Mouse (Mus musculus) thymus, postnatal 10 days (tissue): ENCODE measurements around the gene Smo.

Source experiments
- DNase-seq, 2 experiments: peaks; one replicate each; pipeline ENCODE4 v3.0.0; 2021; ENCODE audit warnings: low spot score in 2 of 2

The Smo gene

DNA sequence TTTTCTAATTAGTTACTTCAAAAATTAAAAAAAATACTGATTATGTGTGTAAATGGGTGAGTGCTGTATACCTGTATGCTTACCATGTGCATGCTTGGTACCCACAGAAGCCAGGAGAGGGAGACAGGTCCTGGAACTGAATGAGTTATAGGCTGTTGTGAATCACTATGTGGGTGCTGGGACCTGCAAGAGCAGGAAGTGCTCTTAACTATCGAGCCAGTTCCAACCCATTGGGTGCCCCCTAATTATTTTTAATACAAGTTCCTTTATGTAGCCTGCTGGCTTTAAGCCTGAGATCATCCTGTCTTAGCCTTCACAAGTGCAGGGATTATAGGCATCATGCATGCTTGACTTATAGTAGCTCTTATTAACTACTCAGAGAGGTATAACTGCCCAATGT lies 38.9 kb downstream of the Smo start:
- no peak for DNase-seq

DNA sequence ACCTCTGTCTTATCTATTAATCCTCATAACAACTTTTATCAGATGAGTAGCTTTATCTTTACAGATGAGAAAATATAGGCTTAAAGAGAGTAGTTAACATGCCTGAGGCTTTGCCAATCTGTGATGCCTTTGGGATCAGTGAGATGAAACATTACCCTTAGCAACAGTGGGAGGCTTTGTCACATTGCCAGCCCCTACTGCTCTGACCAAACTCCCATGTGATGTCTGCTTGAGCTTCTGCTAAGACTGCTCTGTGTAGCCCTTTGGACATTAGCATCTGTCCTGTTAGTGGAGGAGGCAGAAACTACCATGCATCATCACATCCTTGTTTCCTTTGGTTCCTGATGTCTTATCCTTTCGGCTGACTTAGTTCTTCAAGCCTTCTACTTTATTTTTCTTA lies 40.3 kb downstream of the Smo start:
- no peak for DNase-seq

DNA sequence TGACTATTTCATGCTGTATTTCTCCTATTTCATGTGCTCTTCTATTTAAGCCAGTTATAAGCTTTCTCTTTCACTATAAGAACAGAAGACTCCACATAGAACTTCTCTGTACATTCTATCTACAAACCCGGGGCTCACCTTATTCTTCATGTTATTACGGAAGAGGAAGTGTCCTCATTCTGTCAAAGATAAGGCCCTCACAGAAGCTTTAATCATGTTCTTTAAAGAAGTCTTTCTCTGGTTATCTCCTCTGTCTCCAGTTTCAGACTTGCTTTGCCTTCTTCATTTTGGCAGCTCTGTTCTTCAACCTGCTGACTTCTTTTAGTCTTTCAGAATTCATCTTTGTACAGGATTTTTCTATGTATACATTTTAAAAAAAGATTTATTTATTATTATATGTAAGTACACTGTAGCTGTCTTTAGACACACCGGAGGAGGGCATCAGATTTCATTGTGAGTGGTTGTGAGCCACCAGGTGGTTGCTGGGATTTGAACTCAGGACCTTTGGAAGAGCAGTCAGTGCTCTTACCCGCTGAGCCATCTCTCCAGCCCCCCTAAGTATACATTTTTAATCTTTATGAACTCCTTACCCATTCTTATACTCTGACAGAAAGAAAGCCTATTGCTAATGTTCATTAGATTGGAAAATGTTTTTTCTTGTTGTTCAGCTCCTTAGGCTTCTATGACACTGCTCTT lies 41.4 kb downstream of the Smo start:
- DNase-seq, result no peak

DNA sequence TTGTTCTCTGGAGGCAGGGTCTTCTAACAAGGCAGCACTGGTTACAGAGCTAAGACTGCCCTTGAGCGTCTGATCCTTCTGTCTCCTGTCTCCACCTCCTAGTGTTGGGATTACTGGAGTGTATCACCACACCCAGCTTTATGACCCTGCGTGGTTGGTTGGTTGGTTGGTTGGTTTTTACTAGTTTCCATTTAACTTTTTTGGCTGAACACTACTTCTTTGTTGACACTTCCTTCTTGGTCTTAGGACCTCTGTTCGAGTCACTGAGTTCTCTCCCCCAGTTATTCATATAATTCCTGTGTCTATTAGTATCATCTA lies 41.9 kb downstream of the Smo start:
- no peak for DNase-seq

DNA sequence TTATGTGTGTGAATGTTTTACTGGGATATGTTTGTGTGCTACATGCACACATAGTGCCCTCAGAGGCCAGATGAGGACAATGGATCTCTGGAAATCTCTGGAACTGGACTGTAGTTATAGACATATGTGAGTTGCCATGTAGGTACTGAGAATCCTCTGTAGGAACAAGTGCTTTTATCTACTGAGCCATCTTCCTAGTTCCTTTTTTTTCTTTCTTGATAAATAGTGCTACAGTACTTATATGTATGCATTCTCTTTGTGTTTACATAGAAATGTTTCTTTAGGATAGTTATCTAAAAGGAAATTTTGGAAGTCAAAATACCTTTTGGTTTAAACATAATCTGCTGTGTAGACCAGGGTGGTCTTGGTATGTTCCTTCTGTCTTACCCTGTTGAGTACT lies 44.8 kb downstream of the Smo start:
- DNase-seq, result no peak

DNA sequence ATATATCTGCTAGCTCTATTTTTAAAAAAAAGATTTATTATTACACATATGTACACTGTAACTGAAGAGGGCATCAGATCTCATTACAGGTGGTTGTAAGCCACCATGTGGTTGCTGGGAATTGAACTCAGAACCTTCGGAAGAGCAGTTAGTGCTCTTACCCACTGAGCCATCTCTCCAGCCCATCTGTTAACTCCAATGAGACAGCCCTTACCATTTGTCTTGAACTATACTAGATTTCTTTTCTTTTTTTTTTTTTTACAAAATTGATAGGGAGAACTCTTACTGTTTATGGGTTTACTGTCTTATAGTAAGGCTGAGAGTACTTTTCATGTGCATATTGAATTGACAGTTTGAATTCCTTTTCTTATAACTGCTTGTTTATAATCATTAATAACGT lies 45.3 kb downstream of the Smo start:
- DNase-seq, result no peak

DNA sequence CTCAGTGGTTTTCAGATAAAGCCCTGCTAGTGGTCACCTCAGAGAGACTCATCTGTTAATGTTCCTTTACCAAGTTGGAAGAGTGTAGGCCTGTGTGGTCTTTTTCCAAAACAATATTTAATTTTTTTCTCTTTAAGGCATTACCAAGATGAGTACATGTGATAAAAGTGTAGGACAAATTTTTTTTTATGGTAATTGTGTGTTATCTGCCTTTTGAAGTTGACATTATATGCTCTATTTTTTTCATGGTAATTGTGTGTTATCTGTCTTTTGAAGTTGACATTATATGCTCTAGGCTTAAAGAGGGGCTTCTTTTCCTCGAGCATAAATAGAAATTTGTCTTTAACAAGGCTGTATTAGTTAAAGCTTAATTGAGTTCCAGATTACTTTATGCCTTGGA lies 46.9 kb downstream of the Smo start:
- DNase-seq, result no peak

DNA sequence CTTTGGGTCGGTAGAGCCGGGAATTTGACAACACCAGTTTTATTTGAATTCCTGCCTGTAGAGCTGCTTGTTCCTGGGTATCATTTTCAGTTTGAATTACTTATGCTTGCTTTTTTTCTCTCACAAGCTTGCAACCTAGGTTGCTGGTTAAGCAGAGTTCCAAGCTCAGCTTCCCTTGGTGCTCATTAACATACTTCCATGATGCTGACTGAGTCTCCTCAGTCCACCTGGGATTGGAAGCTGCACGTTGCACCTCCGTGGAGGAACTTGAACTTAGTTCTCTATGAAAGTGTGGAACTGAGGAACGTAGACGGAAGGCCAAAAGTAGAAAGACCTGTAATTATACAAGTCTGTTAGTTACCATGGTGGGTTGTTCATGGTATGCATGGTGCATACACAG lies 48.7 kb downstream of the Smo start:
- DNase-seq, result no peak

DNA sequence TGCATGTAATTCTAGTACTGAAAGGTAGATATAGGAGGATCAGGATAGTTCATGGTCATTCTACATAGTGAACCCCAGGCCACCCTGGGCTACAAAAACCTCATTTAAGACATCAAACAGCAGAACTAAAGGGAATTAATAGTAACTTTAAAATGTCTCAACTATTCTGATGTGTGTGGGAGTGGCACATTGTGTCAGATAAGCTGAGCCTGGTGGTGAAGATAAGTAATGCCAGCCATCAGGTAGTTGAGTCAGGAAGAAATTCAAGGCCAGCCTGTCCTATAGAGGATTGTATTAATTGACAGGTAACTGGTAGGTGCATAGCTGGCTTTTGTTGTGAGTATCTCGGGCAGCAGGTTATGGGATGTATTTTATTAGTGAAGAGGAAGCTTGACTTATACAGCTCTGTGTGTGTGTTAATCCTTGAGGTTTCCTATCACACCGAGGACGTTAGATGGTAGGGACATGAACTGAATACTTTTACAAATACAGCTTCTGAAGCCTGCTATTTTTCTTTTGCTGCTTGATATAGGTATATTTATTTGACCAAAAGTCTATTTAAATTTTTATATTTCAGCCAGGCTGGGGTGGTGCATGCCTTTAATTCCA lies 49.2 kb downstream of the Smo start:
- DNase-seq, result no peak

DNA sequence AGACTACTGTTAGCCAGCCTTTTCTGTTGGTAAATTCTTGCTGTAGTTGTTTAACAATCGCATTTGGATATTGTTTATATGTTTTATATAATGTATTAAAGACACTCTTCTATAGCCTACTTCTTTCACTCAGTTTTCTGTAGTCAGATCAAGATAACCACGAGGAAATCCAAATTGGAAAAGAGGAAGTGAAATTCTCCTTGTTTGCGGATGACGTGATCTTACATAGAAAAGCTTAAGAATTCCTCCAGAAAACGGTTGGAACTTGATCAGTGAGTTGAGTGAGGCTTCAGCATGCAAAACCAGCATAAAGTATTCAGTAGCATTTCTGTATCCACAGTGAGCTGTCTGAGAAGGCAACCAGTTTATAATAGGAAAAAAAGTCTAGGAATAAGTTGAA lies 50.5 kb downstream of the Smo start:
- no peak for DNase-seq

DNA sequence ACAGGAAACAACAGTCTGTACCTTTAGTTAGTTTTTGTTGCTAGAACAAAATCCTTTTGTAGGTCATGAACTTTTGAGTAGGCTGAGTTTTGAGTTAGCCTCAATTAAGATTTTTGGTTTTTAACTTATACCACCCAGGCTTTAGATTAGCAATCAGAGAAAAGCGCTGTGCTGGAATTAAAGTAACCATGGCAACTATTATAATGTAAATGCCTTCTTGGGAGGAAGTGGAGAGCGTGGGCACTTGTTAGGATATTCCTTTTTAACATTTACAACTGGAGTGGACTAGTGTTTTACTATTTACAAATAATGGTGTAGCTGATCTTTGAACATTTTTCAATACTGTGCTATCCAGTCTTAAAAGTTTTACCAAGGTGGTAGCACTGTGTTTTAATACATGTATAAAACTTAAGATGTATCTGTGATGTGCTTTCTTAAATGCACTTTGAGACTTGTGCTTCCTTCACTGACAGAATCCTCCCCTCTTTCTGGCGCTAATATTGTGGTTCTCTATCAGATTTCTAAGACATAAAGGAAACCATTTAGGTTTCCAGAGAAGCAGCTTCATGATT lies 53.6 kb downstream of the Smo start:
- DNase-seq, result no peak

DNA sequence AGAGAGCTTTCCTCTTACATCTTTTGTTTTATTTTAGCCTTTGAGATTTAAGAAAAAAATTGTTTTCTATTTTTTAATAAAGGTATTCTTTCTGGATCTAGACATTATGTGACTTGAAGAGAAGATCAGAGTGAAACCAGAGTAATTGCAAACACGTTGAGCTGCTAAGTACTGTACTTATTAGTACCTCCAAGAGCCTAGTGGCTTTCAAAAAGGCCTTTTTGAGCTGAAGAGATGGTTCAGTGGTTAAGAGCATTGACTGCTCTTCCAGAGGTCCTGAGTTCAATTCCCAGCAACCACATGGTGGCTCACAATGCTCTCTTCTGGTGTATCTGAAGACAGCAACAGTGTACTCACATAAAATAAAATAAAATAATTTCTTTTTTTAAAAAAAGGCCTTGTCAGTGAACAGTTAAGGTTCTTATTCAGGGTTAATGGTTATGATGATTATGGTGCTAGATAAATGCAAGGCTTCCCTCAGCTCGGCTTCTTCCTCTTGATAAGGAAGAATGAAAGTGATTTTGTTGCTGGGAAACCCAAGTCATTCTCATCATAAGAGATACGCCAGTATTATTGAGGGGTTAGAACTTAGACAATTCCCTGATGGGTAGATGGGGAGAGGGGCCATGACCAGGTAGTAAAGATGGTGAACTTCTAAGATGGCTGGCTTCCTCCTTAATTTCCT lies 54.9 kb downstream of the Smo start:
- no peak for DNase-seq

DNA sequence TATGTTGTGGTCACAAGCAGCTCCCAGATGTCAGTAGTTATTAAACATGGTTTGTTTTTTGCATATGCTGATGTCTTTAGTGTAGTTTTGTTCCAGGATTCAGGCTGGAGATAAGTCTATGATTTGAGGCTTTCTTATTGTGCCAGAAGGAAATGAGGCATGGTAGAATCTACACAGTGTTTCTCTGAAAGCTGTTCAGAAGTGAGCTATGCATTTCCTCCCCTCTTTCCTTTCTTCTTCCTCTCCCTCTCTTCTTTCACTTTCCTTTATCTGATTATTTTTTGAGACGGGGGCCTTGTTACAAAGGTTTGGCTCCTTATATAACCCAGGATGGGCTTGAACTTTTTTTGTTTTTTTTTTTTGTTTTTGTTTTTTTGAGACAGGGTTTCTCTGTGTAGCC lies 58.2 kb downstream of the Smo start:
- no peak for DNase-seq

DNA sequence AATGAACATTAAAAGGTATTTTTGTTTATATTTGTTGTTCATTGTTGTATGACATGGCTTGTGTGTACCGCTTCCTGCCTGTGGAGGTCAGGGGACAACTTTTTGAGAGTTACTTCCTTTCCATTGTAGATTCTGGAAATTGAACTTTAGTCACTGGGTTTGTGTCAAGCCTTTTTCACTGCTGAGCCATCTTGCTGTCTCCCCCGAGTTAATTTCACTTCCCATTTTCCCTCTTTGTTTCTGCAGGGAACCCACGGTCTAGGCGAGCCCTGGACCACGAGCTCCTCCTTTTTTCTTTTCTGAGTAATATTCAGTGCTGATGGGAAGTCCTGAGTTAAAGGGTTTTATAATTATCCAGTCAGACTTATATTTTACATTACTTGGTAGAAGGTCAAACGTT lies 59.3 kb downstream of the Smo start:
- no peak for DNase-seq

DNA sequence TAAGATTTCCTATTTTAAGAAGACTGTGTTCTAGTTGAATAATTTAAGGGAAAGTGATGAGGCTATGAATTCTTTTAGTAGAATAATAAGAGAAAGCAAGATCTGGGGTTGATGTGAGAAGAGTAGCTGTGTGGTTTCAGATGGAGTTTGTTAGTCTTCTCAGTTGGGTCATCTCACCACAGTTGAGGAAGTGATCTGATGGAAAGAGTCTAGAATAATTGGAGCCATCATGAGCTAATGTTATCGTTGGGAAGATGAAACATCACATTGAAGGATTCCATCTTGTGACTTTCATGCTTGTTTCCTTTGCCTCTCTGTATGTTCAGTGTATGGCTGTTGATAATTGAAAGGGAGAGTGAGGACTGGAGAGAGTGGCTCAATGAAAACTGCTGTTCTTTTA lies 67.7 kb downstream of the Smo start:
- no peak for DNase-seq

DNA sequence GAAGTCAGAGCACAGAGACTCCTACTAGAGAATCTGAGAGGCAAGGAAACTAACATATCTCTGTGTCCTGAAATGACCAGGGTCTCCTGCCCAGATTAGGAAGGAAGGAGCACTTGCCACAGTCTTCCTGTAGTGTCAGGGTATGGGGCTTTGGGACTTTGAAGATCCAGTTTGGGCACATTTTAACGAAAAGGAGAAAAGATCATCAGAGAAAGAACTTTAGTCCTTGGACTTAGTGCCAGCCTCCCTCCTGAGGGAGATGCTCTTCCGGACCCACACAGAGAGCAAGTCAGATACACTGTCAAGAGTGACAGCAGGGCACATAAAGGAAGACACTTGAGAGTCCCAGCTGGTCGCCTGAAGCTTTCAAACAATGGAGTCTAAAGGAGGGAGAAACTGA lies 68.7 kb downstream of the Smo start:
- DNase-seq, result no peak

DNA sequence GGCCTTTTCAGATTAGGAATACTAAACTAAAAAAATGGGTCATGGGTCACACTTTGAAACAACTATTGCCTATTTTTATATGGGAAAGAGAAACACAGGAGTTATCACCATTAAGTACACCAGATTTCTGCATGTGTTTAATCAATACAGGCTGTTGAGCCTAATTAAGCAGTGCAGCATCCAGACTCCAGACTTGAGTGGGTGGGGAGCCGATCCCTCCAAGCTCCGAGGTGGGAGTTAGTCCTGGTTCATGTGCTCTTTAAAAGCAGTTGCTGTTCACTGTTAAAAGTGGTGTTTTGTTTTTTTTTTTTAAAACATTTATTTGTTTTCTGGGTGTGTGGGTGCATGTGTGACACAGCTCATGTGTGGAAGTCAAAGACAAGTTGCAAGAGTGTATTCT lies 70.1 kb downstream of the Smo start:
- DNase-seq, result no peak
